Mouse (Mus musculus) limb, embryonic 13.5 days (tissue): Measurements from ENCODE around the gene Cd4. TPM values are rescaled to one million over a fixed set of nuclear protein-coding genes. Genes with fewer than 3 reads are reported as not detected.

Experiments used
- ATAC-seq: fragments of 200-750 bp; cut with Nextera tagmentation; 2 replicates; pipeline ENCODE4 v1.8.0; 2017; ENCODE audit warnings: low read depth, moderate number of reproducible peaks, moderate TSS enrichment; ENCODE audit not compliant: low FRiP score
- H3K27ac ChIP-seq: fragments of 300-500 bp; sonication (generic); 2 replicates; pipeline ENCODE4 v1.5.1; 2015; ENCODE audit warnings: inconsistent platforms, mild to moderate bottlenecking, moderate library complexity
- H3K27me3 ChIP-seq: fragments of 300-500 bp; sonication (generic); 2 replicates; pipeline ENCODE4 v1.6.1; 2015; ENCODE audit warnings: mild to moderate bottlenecking, inconsistent platforms
- H3K36me3 ChIP-seq: fragments of 300-500 bp; sonication (generic); 2 replicates; pipeline ENCODE4 v1.6.1; 2015; ENCODE audit warnings: inconsistent platforms, mild to moderate bottlenecking, moderate library complexity
- H3K4me1 ChIP-seq: fragments of 300-500 bp; sonication (generic); 2 replicates; pipeline ENCODE4 v1.6.1; 2015; ENCODE audit warnings: inconsistent platforms
- H3K4me2 ChIP-seq: fragments of 300-500 bp; sonication (generic); replicated peaks from 2 replicates; pipeline ENCODE4 v1.6.1; 2015; ENCODE audit warnings: inconsistent platforms, mild to moderate bottlenecking, moderate library complexity
- H3K4me3 ChIP-seq: fragments of 300-500 bp; sonication (generic); 2 replicates; pipeline ENCODE4 v1.5.1; 2015; ENCODE audit warnings: moderate library complexity, mild to moderate bottlenecking, inconsistent platforms
- H3K9ac ChIP-seq: fragments of 300-500 bp; sonication (generic); 2 replicates; pipeline ENCODE4 v1.6.1; 2015; ENCODE audit warnings: mild to moderate bottlenecking, inconsistent platforms
- H3K9me3 ChIP-seq: fragments of 300-500 bp; sonication (generic); 2 replicates; pipeline ENCODE4 v1.6.1; 2016; ENCODE audit warnings: inconsistent platforms
- WGBS: fragments of 180-500 bp; shearing (Covaris S2); methylation state at CpG from one replicate; pipeline ENCODE4 v1.1.7; 2015; 5-methylcytosine and 5-hydroxymethylcytosine counted together
- polyA plus RNA-seq: library from polyadenylated mRNA; unstranded; fragments of >200 nt; fragmentation: Nextera tagmentation; extraction: Ambion mirVana; gene quantifications from 2 replicates; pipeline ENCODE4 v1.2.1, GENCODE M21; 2015

The Cd4 gene
- 0.04 and 0.15 TPM in 2 replicates for polyA plus RNA-seq

- peaks cover 4% of the 10 kb centered on the region; the same call in 1 of the 2 replicates for H3K4me1 ChIP-seq
- H3K9me3 ChIP-seq: no peaks in the 10 kb centered on the region
- H3K27ac ChIP-seq: no peak within 1 kb of the TSS
- H3K27me3 ChIP-seq: no peaks in the 10 kb centered on the region
- ATAC-seq: no peak
- no peak within 1 kb of the TSS for H3K9ac ChIP-seq
- H3K4me3 ChIP-seq: no peak within 1 kb of the TSS
- no peaks in the 10 kb centered on the region for H3K36me3 ChIP-seq
- no peak within 1 kb of the TSS for H3K4me2 ChIP-seq
- WGBS: 83% methylated on average over 9 of the region's 9 CpGs
These were observed at the start of gene Cd4 for GRCm38 (mm10) chr6:124887986-124888385. Cd4 (minus strand) TSS chr6:124888221.

GRCm38 (mm10) chr6:124937493-124937892, 49.5 kb upstream of the Cd4 start:
- H3K4me3 ChIP-seq: no peak overlapping the region
- H3K27ac ChIP-seq: no peak overlapping the region
- no peak for ATAC-seq
- no peak overlapping the region for H3K4me2 ChIP-seq
- H3K36me3 ChIP-seq: peaks cover 68% of the 10 kb centered on the region
- peaks cover 17% of the 10 kb centered on the region for H3K4me1 ChIP-seq
- H3K27me3 ChIP-seq: no peaks in the 10 kb centered on the region
- WGBS: 80% methylated on average over 2 of the region's 2 CpGs
- H3K9me3 ChIP-seq: no peaks in the 10 kb centered on the region
- no peak overlapping the region for H3K9ac ChIP-seq

GRCm38 (mm10) chr6:124936681-124937080, 48.7 kb upstream of the Cd4 start:
- peaks cover 69% of the 10 kb centered on the region for H3K36me3 ChIP-seq
- 84% methylated on average over 1 of the region's 1 CpGs for WGBS
- no peaks in the 10 kb centered on the region for H3K9me3 ChIP-seq
- no peak overlapping the region for H3K4me2 ChIP-seq
- H3K27ac ChIP-seq: no peak overlapping the region
- no peak for ATAC-seq
- no peak overlapping the region for H3K9ac ChIP-seq
- H3K27me3 ChIP-seq: no peaks in the 10 kb centered on the region
- H3K4me1 ChIP-seq: peaks cover 22% of the 10 kb centered on the region
- H3K4me3 ChIP-seq: no peak overlapping the region

- WGBS: 90% methylated on average over 7 of the region's 7 CpGs
- H3K36me3 ChIP-seq: peaks cover 69% of the 10 kb centered on the region
- no peak overlapping the region for H3K4me3 ChIP-seq
- peaks cover 32% of the 10 kb centered on the region for H3K4me1 ChIP-seq
- no peak overlapping the region for H3K4me2 ChIP-seq
- no peak overlapping the region for H3K27ac ChIP-seq
- no peaks in the 10 kb centered on the region for H3K27me3 ChIP-seq
- no peaks in the 10 kb centered on the region for H3K9me3 ChIP-seq
- no peak for ATAC-seq
- no peak overlapping the region for H3K9ac ChIP-seq
These were observed 46.6 kb upstream of the Cd4 start for GRCm38 (mm10) chr6:124934670-124935069.

GRCm38 (mm10) chr6:124933127-124933526, 45.1 kb upstream of the Cd4 start:
- Histone ChIP-seq H3K4me3 (peak overlapping the region; percentile 94; the same call in 1 of the 2 replicates), H3K9ac (no peak overlapping the region), H3K27me3 (no peaks in the 10 kb centered on the region), H3K9me3 (no peaks in the 10 kb centered on the region), H3K36me3 (peaks cover 55% of the 10 kb centered on the region), H3K27ac (no peak overlapping the region), H3K4me2 (peak overlapping the region; percentile 96), H3K4me1 (peaks cover 37% of the 10 kb centered on the region)
- no peak for ATAC-seq
- 96% methylated on average over 3 of the region's 3 CpGs for WGBS

GRCm38 (mm10) chr6:124932314-124932695, 44.3 kb upstream of the Cd4 start:
- Histone ChIP-seq H3K9me3 (no peaks in the 10 kb centered on the region), H3K36me3 (peaks cover 47% of the 10 kb centered on the region), H3K4me3 (peak overlapping the region; percentile 94), H3K27me3 (no peaks in the 10 kb centered on the region), H3K9ac (peak overlapping the region; percentile 98), H3K27ac (peak overlapping the region; percentile 97), H3K4me1 (peaks cover 37% of the 10 kb centered on the region), H3K4me2 (peak overlapping the region; percentile 96)
- WGBS: 37% methylated on average over 12 of the region's 12 CpGs
- ATAC-seq: no peak

GRCm38 (mm10) chr6:124931525-124932313, 43.7 kb upstream of the Cd4 start:
- 1% methylated on average over 47 of the region's 48 CpGs for WGBS
- Histone ChIP-seq H3K27me3 (no peaks in the 10 kb centered on the region), H3K9me3 (no peaks in the 10 kb centered on the region), H3K27ac (peak overlapping the region; percentile 97), H3K4me1 (peaks cover 37% of the 10 kb centered on the region), H3K9ac (peak overlapping the region; percentile 98), H3K4me2 (peak overlapping the region; percentile 96), H3K4me3 (peak overlapping the region; percentile 94), H3K36me3 (peaks cover 41% of the 10 kb centered on the region)
- ATAC-seq: peak; percentile 6

- under 1% methylated on average over 45 of the region's 64 CpGs for WGBS
- H3K9ac ChIP-seq: peak within 1 kb of the TSS; percentile 98
- H3K4me1 ChIP-seq: peaks cover 41% of the 10 kb centered on the region
- peak within 1 kb of the TSS; percentile 94 for H3K4me3 ChIP-seq
- H3K36me3 ChIP-seq: peaks cover 33% of the 10 kb centered on the region
- H3K9me3 ChIP-seq: no peaks in the 10 kb centered on the region
- peak within 1 kb of the TSS; percentile 96 for H3K4me2 ChIP-seq
- no peaks in the 10 kb centered on the region for H3K27me3 ChIP-seq
- peak within 1 kb of the TSS; percentile 97 for H3K27ac ChIP-seq
- peak; percentile 95 for ATAC-seq
These were observed 42.9 kb upstream of the Cd4 start, which contains the start of gene Mlf2 for GRCm38 (mm10) chr6:124930754-124931524. Mlf2 (plus strand) TSS chr6:124931386.

- H3K36me3 ChIP-seq: peaks cover 26% of the 10 kb centered on the region
- H3K9me3 ChIP-seq: no peaks in the 10 kb centered on the region
- peaks cover 48% of the 10 kb centered on the region for H3K4me1 ChIP-seq
- ATAC-seq: no peak
- peak overlapping the region; percentile 97 for H3K27ac ChIP-seq
- peak overlapping the region; percentile 50 for H3K9ac ChIP-seq
- H3K27me3 ChIP-seq: no peaks in the 10 kb centered on the region
- peak overlapping the region; percentile 94 for H3K4me3 ChIP-seq
- 25% methylated on average over 1 of the region's 1 CpGs for WGBS
- peak overlapping the region; percentile 51 for H3K4me2 ChIP-seq
These were observed 42.2 kb upstream of the Cd4 start for GRCm38 (mm10) chr6:124930231-124930630.

GRCm38 (mm10) chr6:124925941-124926340, 37.9 kb upstream of the Cd4 start:
- peak overlapping the region; percentile 49 for H3K4me2 ChIP-seq
- H3K4me3 ChIP-seq: peak overlapping the region; percentile 9; the same call in 1 of the 2 replicates
- H3K9ac ChIP-seq: no peak overlapping the region
- no peak for ATAC-seq
- H3K4me1 ChIP-seq: peaks cover 42% of the 10 kb centered on the region
- 45% methylated on average over 5 of the region's 5 CpGs for WGBS
- H3K36me3 ChIP-seq: no peaks in the 10 kb centered on the region
- H3K9me3 ChIP-seq: no peaks in the 10 kb centered on the region
- H3K27me3 ChIP-seq: no peaks in the 10 kb centered on the region
- H3K27ac ChIP-seq: peak overlapping the region; percentile 83

- peak overlapping the region; percentile 49 for H3K4me2 ChIP-seq
- no peaks in the 10 kb centered on the region for H3K27me3 ChIP-seq
- H3K36me3 ChIP-seq: no peaks in the 10 kb centered on the region
- peak overlapping the region; percentile 9 for H3K4me3 ChIP-seq
- no peak overlapping the region for H3K9ac ChIP-seq
- no peak for ATAC-seq
- peak overlapping the region; percentile 83 for H3K27ac ChIP-seq
- H3K9me3 ChIP-seq: no peaks in the 10 kb centered on the region
- 14% methylated on average over 12 of the region's 12 CpGs for WGBS
- peaks cover 45% of the 10 kb centered on the region for H3K4me1 ChIP-seq
These were observed 37.3 kb upstream of the Cd4 start for GRCm38 (mm10) chr6:124925173-124925793.

GRCm38 (mm10) chr6:124921539-124921938, 33.5 kb upstream of the Cd4 start:
- Histone ChIP-seq H3K9me3 (no peaks in the 10 kb centered on the region), H3K27me3 (no peaks in the 10 kb centered on the region), H3K36me3 (no peaks in the 10 kb centered on the region), H3K4me3 (no peak overlapping the region), H3K4me1 (peaks cover 51% of the 10 kb centered on the region), H3K27ac (peak overlapping the region; percentile 100), H3K4me2 (no peak overlapping the region), H3K9ac (no peak overlapping the region)
- no peak for ATAC-seq
- 69% methylated on average over 4 of the region's 4 CpGs for WGBS
